Mouse (Mus musculus) liver, postnatal 0 days (tissue): ENCODE measurements around the gene Chst12. TPM values are rescaled to one million over a fixed set of nuclear protein-coding genes. Genes with fewer than 3 reads are reported as not detected.

Experiments used
- ATAC-seq: fragments of 200-750 bp; cut with Nextera tagmentation; 2 replicates; pipeline ENCODE4 v1.8.0; 2017; ENCODE audit warnings: mild to moderate bottlenecking, moderate library complexity
- DNase-seq: peaks from one replicate; pipeline ENCODE4 v3.0.0-alpha.2; 2016
- H3K27ac ChIP-seq: fragments of 300-500 bp; sonication (generic); 2 replicates; pipeline ENCODE4 v1.5.1; 2014; ENCODE audit warnings: antibody characterized with exemption, moderate library complexity, mild to moderate bottlenecking, low read depth
- H3K27me3 ChIP-seq: fragments of 300-500 bp; sonication (generic); 2 replicates; pipeline ENCODE4 v1.6.1; 2014; ENCODE audit warnings: low read length, control low read depth, mixed read lengths; ENCODE audit not compliant: insufficient read depth
- H3K36me3 ChIP-seq: fragments of 300-500 bp; sonication (generic); replicated peaks from 2 replicates; pipeline ENCODE4 v1.6.1; 2014; ENCODE audit warnings: mild to moderate bottlenecking, control low read depth, low read length, moderate library complexity, mixed read lengths; ENCODE audit not compliant: insufficient read depth
- H3K4me1 ChIP-seq: fragments of 300-500 bp; sonication (generic); 2 replicates; pipeline ENCODE4 v1.6.1; 2014; ENCODE audit warnings: antibody characterized with exemption, mild to moderate bottlenecking, control low read depth; ENCODE audit not compliant: insufficient read depth
- H3K4me2 ChIP-seq: fragments of 300-500 bp; sonication (generic); 2 replicates; pipeline ENCODE4 v1.6.1; 2014; ENCODE audit warnings: low read depth, mild to moderate bottlenecking, low read length, moderate library complexity, mixed read lengths
- H3K4me3 ChIP-seq: fragments of 300-500 bp; sonication (generic); 2 replicates; pipeline ENCODE4 v1.5.1; 2014; ENCODE audit warnings: low read depth, low read length
- H3K9ac ChIP-seq: fragments of 300-500 bp; sonication (generic); replicated peaks from 2 replicates; pipeline ENCODE4 v1.6.1; 2014; ENCODE audit warnings: mild to moderate bottlenecking, moderate library complexity
- H3K9me3 ChIP-seq: fragments of 300-500 bp; sonication (generic); 2 replicates; pipeline ENCODE4 v1.6.1; 2016; ENCODE audit warnings: mild to moderate bottlenecking, control low read depth, low read length, mixed read lengths
- CTCF ChIP-seq: sonication (generic); IDR thresholded peaks from 2 replicates; pipeline ENCODE4 v1.5.1; 2016; ENCODE audit warnings: antibody characterized with exemption, low read depth
- EP300 ChIP-seq: IDR thresholded peaks from 2 replicates; pipeline ENCODE4 v1.6.1; 2016; ENCODE audit warnings: antibody characterized with exemption, low read depth, mild to moderate bottlenecking
- WGBS: fragments of 180-500 bp; shearing (Covaris S2); extraction: QIAGEN DNeasy Blood & Tissue Kit; methylation state at CpG from one replicate; pipeline ENCODE4 v1.1.7; 2014; ENCODE audit not compliant: insufficient replicate concordance; 5-methylcytosine and 5-hydroxymethylcytosine counted together
- polyA plus RNA-seq: library from polyadenylated mRNA; unstranded; fragments of >200 nt; fragmentation: Nextera tagmentation; extraction: Ambion mirVana; gene quantifications from 2 replicates; pipeline ENCODE4 v1.2.1, GENCODE M21; 2015

The Chst12 gene
- polyA plus RNA-seq, 1 experiment from 2014 or later: 8.6 TPM

DNA sequence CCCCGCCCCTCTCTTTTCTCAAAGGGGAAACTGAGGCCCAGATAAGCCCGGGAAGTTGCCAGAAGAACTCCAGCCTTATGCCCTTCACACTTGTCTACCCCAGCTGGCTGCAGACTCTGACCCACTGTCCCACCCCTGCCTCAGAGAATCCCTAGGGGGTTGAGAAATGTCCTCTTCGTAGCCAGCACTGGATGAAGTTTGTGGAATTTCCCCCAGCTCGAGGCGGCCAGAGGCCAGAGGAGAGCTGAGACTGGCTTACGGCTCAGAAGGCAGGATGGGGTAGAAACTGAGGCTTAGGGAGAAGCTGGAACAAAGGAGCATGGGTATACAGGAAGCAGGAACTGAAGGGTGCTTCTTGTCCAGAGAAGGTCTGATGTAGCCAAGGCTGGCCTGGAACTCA lies 67.3 kb downstream of the Chst12 start:
- Histone ChIP-seq H3K4me3 (no peak overlapping the region), H3K4me1 (peaks cover 8% of the 10 kb centered on the region; the same call in 1 of the 2 replicates), H3K9me3 (no peaks in the 10 kb centered on the region), H3K36me3 (no peaks in the 10 kb centered on the region), H3K27me3 (no peaks in the 10 kb centered on the region), H3K27ac (no peak overlapping the region), H3K4me2 (no peak overlapping the region), H3K9ac (no peak overlapping the region)
- TF ChIP-seq EP300 (no peak), CTCF (no peak)
- no peak for ATAC-seq
- no peak for DNase-seq
- WGBS: 70% methylated on average over 6 of the region's 6 CpGs

Other genes with a start within 250 kb of the Chst12 start
- 16.4 and 17.0 TPM in 2 replicates for gene Mad1l1, start 184.0 kb upstream of the Chst12 start, polyA plus RNA-seq
- gene Nudt1, start 183.9 kb upstream of the Chst12 start, polyA plus RNA-seq: 18.1 and 18.6 TPM in 2 replicates
- 7.2 and 8.1 TPM in 2 replicates for gene Mrm2, start 173.7 kb upstream of the Chst12 start, polyA plus RNA-seq
- 11.4 and 12.1 TPM in 2 replicates for gene Snx8, start 116.3 kb upstream of the Chst12 start, polyA plus RNA-seq
- 35.5 and 38.7 TPM in 2 replicates for gene Eif3b, start 86.2 kb upstream of the Chst12 start, polyA plus RNA-seq
- not detected in 2 replicates for gene Gm4869, start 59.9 kb upstream of the Chst12 start, polyA plus RNA-seq
- not detected in 2 replicates for gene Grifin, start 59.5 kb downstream of the Chst12 start, polyA plus RNA-seq
- gene Lfng, start 101.8 kb downstream of the Chst12 start, polyA plus RNA-seq: 5.0 and 5.9 TPM in 2 replicates
- gene Ttyh3, start 143.5 kb downstream of the Chst12 start, polyA plus RNA-seq: 5.2 and 6.5 TPM in 2 replicates
- gene Iqce, start 196.8 kb downstream of the Chst12 start, polyA plus RNA-seq: 3.6 and 4.2 TPM in 2 replicates
- gene Brat1, start 199.5 kb downstream of the Chst12 start, polyA plus RNA-seq: 4.7 and 4.9 TPM in 2 replicates
- 2.1 and 2.2 TPM in 2 replicates for gene Amz1, start 218.6 kb downstream of the Chst12 start, polyA plus RNA-seq